Mouse (Mus musculus): ENCODE results near the gene Nck2.

DNA sequence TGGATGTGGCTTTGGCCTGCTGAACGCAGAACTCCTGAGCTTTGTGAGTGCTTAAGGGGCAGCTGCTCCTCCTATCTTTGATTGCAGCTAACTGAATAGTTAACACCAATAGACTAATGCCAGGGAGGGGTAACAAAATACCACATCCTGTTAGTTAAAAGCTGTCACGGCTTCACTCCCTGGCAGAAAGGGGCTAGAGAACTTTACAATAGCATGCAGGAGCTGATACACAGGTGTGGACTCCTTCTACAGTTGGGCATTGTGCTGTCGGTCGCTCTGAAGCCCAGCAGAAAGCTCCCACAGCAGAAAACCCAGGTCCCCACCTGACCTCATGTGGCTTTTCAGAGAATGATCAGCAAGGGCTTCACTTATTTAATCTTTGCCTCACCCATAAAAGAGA is 98.0 kb downstream of the Nck2 start:
- TF ChIP-seq EP300 (IDR thresholded peaks at IDR 0.05; ENCODE audit: insufficient read depth, low read depth, low read length): no peak
- no peak for TF ChIP-seq POLR2A (IDR thresholded peaks at IDR 0.05; ENCODE audit: insufficient read depth, low read depth, low read length)

Measured in heart, adult 2 months (tissue).